Mouse (Mus musculus): ENCODE results near the gene Wdr75.

- TF ChIP-seq CTCF (conservative IDR thresholded peaks at IDR 0.05; ENCODE audit: low read length) (no peak), NANOG (IDR thresholded peaks at IDR 0.05; ENCODE audit: borderline replicate concordance, low read length) (no peak), POU5F1 (IDR thresholded peaks at IDR 0.05; ENCODE audit: borderline replicate concordance, low read length) (no peak)
Measured at GRCm38 (mm10) chr1:45825630-45826029, 30.7 kb downstream of the Wdr75 start.

All from E14TG2a.4 (cell line).